Mouse (Mus musculus) myocyte (in vitro differentiated cells): ENCODE measurements around the gene Boc. TPM values are rescaled to one million over a fixed set of nuclear protein-coding genes. Genes with fewer than 3 reads are reported as not detected.

Source experiments
- H3K27me3 ChIP-seq: one replicate; pipeline ENCODE4 v1.6.1; 2011; ENCODE audit not compliant: control insufficient read depth, insufficient read depth, insufficient read length
- H3K36me3 ChIP-seq: one replicate; pipeline ENCODE4 v1.6.1; 2011; ENCODE audit not compliant: control insufficient read depth, insufficient read depth
- H3K4me2 ChIP-seq: one replicate; pipeline ENCODE4 v1.6.1; 2011; ENCODE audit warnings: low read depth, control low read depth
- H3K4me3 ChIP-seq: one replicate; pipeline ENCODE4 v1.5.1; 2011; ENCODE audit warnings: mild to moderate bottlenecking, control low read depth, moderate library complexity
- H3K79me2 ChIP-seq: one replicate; pipeline ENCODE4 v1.6.1; 2011; ENCODE audit not compliant: control insufficient read depth, insufficient read depth
- H3ac ChIP-seq: one replicate; pipeline ENCODE4 v1.6.1; 2011; ENCODE audit not compliant: control insufficient read depth, insufficient read length
- CEBPB ChIP-seq: IDR thresholded peaks from 2 replicates; pipeline ENCODE4 v1.6.1; 2011; ENCODE audit warnings: mild to moderate bottlenecking, moderate library complexity; ENCODE audit not compliant: poor library complexity, insufficient read depth, severe bottlenecking
- E2F4 ChIP-seq: IDR thresholded peaks from one replicate; pipeline ENCODE4 v1.6.1; 2011; ENCODE audit warnings: mild to moderate bottlenecking, control low read depth, moderate library complexity; ENCODE audit not compliant: insufficient read depth
- MAX ChIP-seq: IDR thresholded peaks from one replicate; pipeline ENCODE4 v1.6.1; 2011; ENCODE audit warnings: low read depth, mild to moderate bottlenecking, control low read depth
- MYOD1 ChIP-seq, 3 experiments: IDR thresholded peaks; one replicate each; pipeline ENCODE4 v1.6.1; 2011; ENCODE audit warnings: control low read depth in 2 of 3, low read depth in 2 of 3, mild to moderate bottlenecking in 2 of 3, moderate library complexity in 1 of 3; ENCODE audit not compliant: insufficient read length in 2 of 3, control insufficient read depth in 1 of 3
- MYOG ChIP-seq, 3 experiments: IDR thresholded peaks; one replicate each; pipeline ENCODE4 v1.6.1; 2011; ENCODE audit warnings: control low read depth in 2 of 3, low read depth in 2 of 3, mild to moderate bottlenecking in 2 of 3; ENCODE audit not compliant: insufficient read length in 2 of 3, control insufficient read depth in 1 of 3, insufficient read depth in 1 of 3
- POLR2A ChIP-seq: IDR thresholded peaks from one replicate; pipeline ENCODE4 v1.6.1; 2011; ENCODE audit warnings: low read depth, mild to moderate bottlenecking, control low read depth, moderate library complexity; ENCODE audit not compliant: insufficient read length
- POLR2AphosphoS2 ChIP-seq: IDR thresholded peaks from one replicate; pipeline ENCODE4 v1.6.1; 2011; ENCODE audit warnings: low read depth, control low read depth; ENCODE audit not compliant: insufficient read length
- REST ChIP-seq: IDR thresholded peaks from one replicate; pipeline ENCODE4 v1.6.1; 2011; ENCODE audit warnings: mild to moderate bottlenecking, control low read depth, moderate library complexity; ENCODE audit not compliant: insufficient read depth, insufficient read length
- SRF ChIP-seq: IDR thresholded peaks from one replicate; pipeline ENCODE4 v1.6.1; 2011; ENCODE audit warnings: low read depth; ENCODE audit not compliant: control insufficient read depth, insufficient read length
- TCF12 ChIP-seq: IDR thresholded peaks from one replicate; pipeline ENCODE4 v1.6.1; 2011; ENCODE audit warnings: mild to moderate bottlenecking, control low read depth; ENCODE audit not compliant: poor library complexity, insufficient read depth, severe bottlenecking
- TCF3 ChIP-seq: IDR thresholded peaks from one replicate; pipeline ENCODE4 v1.6.1; 2011; ENCODE audit warnings: low read depth, control low read depth; ENCODE audit not compliant: insufficient read length
- USF1 ChIP-seq: IDR thresholded peaks from one replicate; pipeline ENCODE4 v1.6.1; 2011; ENCODE audit warnings: low read depth, mild to moderate bottlenecking, control low read depth, moderate library complexity
- polyA plus RNA-seq: library from polyadenylated mRNA; unstranded; fragments of >200 nt; fragmentation: generic; extraction: Trizol; gene quantifications from one replicate; pipeline ENCODE4 v1.2.1, GENCODE M21; 2012; ENCODE audit warnings: missing spikeins

Gene Boc
- polyA plus RNA-seq, 1 experiment: 7.5 TPM

DNA sequence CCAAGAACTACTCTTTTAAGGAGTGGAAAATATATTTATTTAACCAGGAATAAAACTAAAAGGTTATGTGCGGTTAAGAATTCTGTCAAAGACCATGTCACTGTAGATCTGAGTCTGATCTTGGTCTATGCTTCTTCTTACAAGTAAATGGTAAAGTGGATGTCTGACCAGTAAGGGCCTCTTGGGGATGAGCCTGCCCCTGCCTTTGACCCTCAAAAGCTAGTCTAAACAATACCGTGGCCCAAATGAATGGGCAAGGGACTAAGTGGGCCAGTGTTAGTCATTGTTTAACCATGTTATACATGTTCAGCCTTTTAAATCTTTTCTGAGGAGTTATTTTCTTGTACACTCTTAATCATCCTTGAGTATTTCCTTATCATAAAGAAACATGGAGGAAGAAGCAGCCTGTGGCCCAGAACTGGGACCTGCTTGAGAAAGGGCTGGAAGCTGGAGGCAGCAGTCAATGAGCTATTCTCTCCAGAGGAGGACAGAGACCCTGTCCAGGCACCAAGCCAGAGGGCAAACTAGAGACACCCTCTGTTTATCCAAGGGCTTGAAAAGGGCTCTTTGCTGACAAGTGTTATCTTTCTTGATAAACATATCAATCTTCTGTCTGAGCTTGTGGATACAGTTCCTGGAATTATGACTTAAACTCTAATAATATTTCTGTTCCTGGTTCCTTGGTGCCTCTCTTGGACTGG lies 38.6 kb upstream of the Boc start:
- no peaks in the 10 kb centered on the region for H3K36me3 ChIP-seq
- no peaks in the 10 kb centered on the region for H3K27me3 ChIP-seq
- TF ChIP-seq MYOG (IDR thresholded peaks at IDR 0.05; ENCODE audit: control insufficient read depth in 1 of 3, insufficient read depth in 1 of 3, insufficient read length in 2 of 3, low read depth in 2 of 3): no peak
- H3K4me3 ChIP-seq: no peak overlapping the region
- H3K4me2 ChIP-seq: no peak overlapping the region
- no peaks in the 10 kb centered on the region for H3K79me2 ChIP-seq
- no peak overlapping the region for H3ac ChIP-seq

DNA sequence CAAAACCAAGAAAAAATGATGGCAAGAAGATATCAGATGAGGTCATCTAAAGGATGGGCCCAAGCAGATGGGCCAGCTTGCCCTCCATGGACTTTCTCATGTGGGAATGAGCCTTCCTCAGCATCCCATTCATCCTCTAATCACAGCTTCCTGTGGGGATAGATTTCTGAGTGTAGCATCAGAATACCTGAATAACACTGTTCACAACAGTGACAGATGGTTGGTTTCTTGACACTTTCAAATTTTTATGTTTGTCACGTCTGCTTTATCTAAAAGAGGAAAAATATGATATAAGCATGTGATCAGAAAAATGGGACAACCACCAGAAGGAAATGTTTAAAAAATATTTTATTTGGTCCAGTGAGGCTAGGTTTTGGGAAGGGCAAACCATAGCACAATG lies 30.8 kb upstream of the Boc start:
- H3K79me2 ChIP-seq: no peaks in the 10 kb centered on the region
- no peak overlapping the region for H3K4me2 ChIP-seq
- H3ac ChIP-seq: no peak overlapping the region
- no peak overlapping the region for H3K4me3 ChIP-seq
- TF ChIP-seq USF1: no peak
- TF ChIP-seq E2F4: no peak
- no peak for TF ChIP-seq POLR2AphosphoS2
- no peak for TF ChIP-seq MAX
- TF ChIP-seq SRF: no peak
- TF ChIP-seq MYOG (IDR thresholded peaks at IDR 0.05; ENCODE audit: control insufficient read depth in 1 of 3, insufficient read depth in 1 of 3, insufficient read length in 2 of 3, low read depth in 2 of 3): no peak
- TF ChIP-seq CEBPB: no peak
- TF ChIP-seq TCF3: no peak
- no peak for TF ChIP-seq REST
- TF ChIP-seq MYOD1 (IDR thresholded peaks at IDR 0.05; ENCODE audit: control insufficient read depth in 1 of 3, insufficient read length in 2 of 3, low read depth in 2 of 3): no peak
- no peak for TF ChIP-seq TCF12
- TF ChIP-seq POLR2A: no peak
- no peaks in the 10 kb centered on the region for H3K27me3 ChIP-seq
- no peaks in the 10 kb centered on the region for H3K36me3 ChIP-seq

DNA sequence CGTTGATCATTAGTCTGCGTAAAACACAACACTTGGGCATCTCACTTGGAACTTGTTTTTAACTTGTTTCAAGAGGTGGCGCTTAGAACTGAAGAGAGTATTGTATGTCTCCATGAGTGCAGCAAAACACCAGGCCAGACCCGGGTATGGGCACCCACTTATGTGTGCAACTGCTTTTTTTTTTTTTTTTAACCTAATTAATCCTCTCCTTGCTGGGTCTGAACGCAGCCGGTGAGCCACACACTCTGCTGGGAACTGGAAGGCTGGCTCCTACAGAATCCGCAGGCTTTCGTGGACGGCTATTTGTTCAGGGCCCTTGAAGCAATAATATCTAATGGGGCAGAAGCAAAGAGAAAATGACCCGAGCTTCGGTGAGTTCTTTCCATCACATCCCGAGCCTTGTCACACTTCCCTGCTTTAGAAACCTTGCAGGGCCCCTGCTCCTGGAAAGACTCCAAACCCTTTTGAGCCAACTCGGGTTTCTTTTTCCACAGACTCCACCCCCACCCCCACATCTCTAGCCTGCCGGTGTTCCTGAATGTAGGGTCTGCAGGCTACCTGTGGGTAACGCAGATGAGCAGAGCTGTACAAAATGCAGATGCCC lies 20.8 kb upstream of the Boc start:
- H3K4me3 ChIP-seq: no peak overlapping the region
- TF ChIP-seq USF1: no peak
- TF ChIP-seq REST: no peak
- H3K79me2 ChIP-seq: no peaks in the 10 kb centered on the region
- no peaks in the 10 kb centered on the region for H3K36me3 ChIP-seq
- H3ac ChIP-seq: no peak overlapping the region
- no peak overlapping the region for H3K4me2 ChIP-seq
- H3K27me3 ChIP-seq: no peaks in the 10 kb centered on the region

DNA sequence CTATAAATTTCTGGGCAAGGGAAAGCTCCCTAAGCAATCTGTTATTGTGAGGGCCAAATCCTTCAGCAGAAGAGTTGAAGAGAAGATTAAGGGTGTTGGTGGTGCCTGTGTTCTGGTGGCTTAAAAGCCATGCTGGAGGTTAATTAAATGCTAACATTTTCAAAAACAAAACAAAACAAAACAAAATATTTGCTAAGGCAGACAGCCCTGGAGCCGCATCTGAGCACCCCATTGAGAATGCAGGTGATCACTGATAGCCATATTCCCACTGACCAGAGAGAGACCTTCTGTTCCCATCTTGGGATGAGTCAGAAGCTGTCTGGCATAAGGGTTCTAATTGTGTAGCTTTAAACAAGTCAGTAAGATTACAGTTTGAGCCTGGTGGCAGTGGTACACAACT lies 19.9 kb upstream of the Boc start:
- Histone ChIP-seq H3K4me2 (no peak overlapping the region), H3ac (no peak overlapping the region), H3K36me3 (no peaks in the 10 kb centered on the region), H3K27me3 (no peaks in the 10 kb centered on the region), H3K79me2 (no peaks in the 10 kb centered on the region), H3K4me3 (no peak overlapping the region)
- TF ChIP-seq TCF12 (no peak), MAX (no peak), SRF (no peak), TCF3 (no peak), USF1 (no peak), E2F4 (no peak), MYOD1 (IDR thresholded peaks at IDR 0.05; ENCODE audit: control insufficient read depth in 1 of 3, insufficient read length in 2 of 3, low read depth in 2 of 3) (no peak), POLR2AphosphoS2 (no peak), REST (no peak), MYOG (IDR thresholded peaks at IDR 0.05; ENCODE audit: control insufficient read depth in 1 of 3, insufficient read depth in 1 of 3, insufficient read length in 2 of 3, low read depth in 2 of 3) (no peak), CEBPB (no peak), POLR2A (no peak)

DNA sequence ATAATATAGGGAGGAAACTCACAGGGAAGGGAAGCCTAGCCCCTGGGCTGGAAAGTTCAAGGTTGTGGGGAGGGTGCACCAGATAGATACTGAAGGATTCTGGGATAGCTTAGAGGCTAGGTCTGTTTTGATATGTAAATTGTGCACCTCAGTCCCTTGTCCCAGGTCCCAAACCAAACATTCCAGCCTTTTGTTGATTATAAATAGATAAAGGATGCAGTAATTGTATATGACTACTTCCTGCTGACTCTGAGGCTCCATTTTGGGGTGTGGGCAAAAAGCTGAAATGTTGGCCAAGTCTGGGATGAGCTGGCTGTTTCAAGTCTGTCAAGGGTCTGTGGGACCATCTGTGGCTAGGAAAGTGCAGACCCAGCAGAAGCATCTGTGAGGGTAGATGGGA lies 9.4 kb upstream of the Boc start:
- H3K4me2 ChIP-seq: no peak overlapping the region
- H3K79me2 ChIP-seq: no peaks in the 10 kb centered on the region
- H3K36me3 ChIP-seq: no peaks in the 10 kb centered on the region
- no peak overlapping the region for H3ac ChIP-seq
- H3K4me3 ChIP-seq: no peak overlapping the region
- H3K27me3 ChIP-seq: no peaks in the 10 kb centered on the region
- TF ChIP-seq MAX (no peak), TCF12 (no peak), CEBPB (no peak), REST (no peak), TCF3 (no peak), POLR2A (no peak), MYOD1 (IDR thresholded peaks at IDR 0.05; ENCODE audit: control insufficient read depth in 1 of 3, insufficient read length in 2 of 3, low read depth in 2 of 3) (no peak), POLR2AphosphoS2 (no peak), USF1 (no peak), SRF (no peak), E2F4 (no peak), MYOG (IDR thresholded peaks at IDR 0.05; ENCODE audit: control insufficient read depth in 1 of 3, insufficient read depth in 1 of 3, insufficient read length in 2 of 3, low read depth in 2 of 3) (no peak)
